Mouse (Mus musculus): ENCODE data around the gene Gng8. TPM values are rescaled to one million over a fixed set of nuclear protein-coding genes. Genes with fewer than 3 reads are reported as not detected.

Gng8 gene
- polyA plus RNA-seq, 1 experiment = 27.7 TPM

GRCm38 (mm10) chr7:16851636-16852035 is 40.0 kb upstream of the Gng8 start:
- 85% methylated on average over 4 of the region's 4 CpGs for WGBS
- Histone ChIP-seq H3K4me1 (ENCODE audit: control insufficient read depth, insufficient read depth, low read length) (peaks cover 3% of the 10 kb centered on the region; the same call in 1 of the 2 replicates), H3K4me3 (replicated peaks; ENCODE audit: extremely low read depth, low read depth, low read length) (no peak overlapping the region)
- TF ChIP-seq POLR2A (IDR thresholded peaks at IDR 0.05; ENCODE audit: borderline replicate concordance, extremely low read depth, low read depth, low read length) (no peak), CTCF (IDR thresholded peaks at IDR 0.05; ENCODE audit: insufficient read depth, low read length) (no peak)
- DNase-seq = no peak

GRCm38 (mm10) chr7:16853302-16853831 is 38.2 kb upstream of the Gng8 start:
- DNase-seq = no peak
- no peak for TF ChIP-seq POLR2A (IDR thresholded peaks at IDR 0.05; ENCODE audit: borderline replicate concordance, extremely low read depth, low read depth, low read length)
- no peak for TF ChIP-seq CTCF (IDR thresholded peaks at IDR 0.05; ENCODE audit: insufficient read depth, low read length)
- 54% methylated on average over 14 of the region's 14 CpGs for WGBS
- Histone ChIP-seq H3K4me1 (ENCODE audit: control insufficient read depth, insufficient read depth, low read length) (peaks cover 3% of the 10 kb centered on the region; the same call in 1 of the 2 replicates), H3K4me3 (replicated peaks; ENCODE audit: extremely low read depth, low read depth, low read length) (no peak overlapping the region)

GRCm38 (mm10) chr7:16858336-16858735 is 33.2 kb upstream of the Gng8 start:
- Histone ChIP-seq H3K4me1 (ENCODE audit: control insufficient read depth, insufficient read depth, low read length) (no peaks in the 10 kb centered on the region), H3K4me3 (replicated peaks; ENCODE audit: extremely low read depth, low read depth, low read length) (no peak overlapping the region)
- peak; percentile 56 for DNase-seq
- TF ChIP-seq CTCF (IDR thresholded peaks at IDR 0.05; ENCODE audit: insufficient read depth, low read length) (peak; percentile 67), POLR2A (IDR thresholded peaks at IDR 0.05; ENCODE audit: borderline replicate concordance, extremely low read depth, low read depth, low read length) (no peak)
- WGBS = 39% methylated on average over 17 of the region's 17 CpGs

GRCm38 (mm10) chr7:16859902-16860651 is 31.5 kb upstream of the Gng8 start:
- peak; percentile 56 for DNase-seq
- WGBS = 31% methylated on average over 5 of the region's 5 CpGs
- TF ChIP-seq CTCF (IDR thresholded peaks at IDR 0.05; ENCODE audit: insufficient read depth, low read length) (peak; percentile 36; the same call in 1 of the 2 replicates), POLR2A (IDR thresholded peaks at IDR 0.05; ENCODE audit: borderline replicate concordance, extremely low read depth, low read depth, low read length) (no peak)
- Histone ChIP-seq H3K4me3 (replicated peaks; ENCODE audit: extremely low read depth, low read depth, low read length) (no peak overlapping the region), H3K4me1 (ENCODE audit: control insufficient read depth, insufficient read depth, low read length) (no peaks in the 10 kb centered on the region)

GRCm38 (mm10) chr7:16867488-16867887 is 24.1 kb upstream of the Gng8 start:
- H3K4me3 ChIP-seq (replicated peaks; ENCODE audit: extremely low read depth, low read depth, low read length) = no peak overlapping the region
- no peak for DNase-seq
- H3K4me1 ChIP-seq (ENCODE audit: control insufficient read depth, insufficient read depth, low read length) = no peaks in the 10 kb centered on the region
- TF ChIP-seq CTCF (IDR thresholded peaks at IDR 0.05; ENCODE audit: insufficient read depth, low read length) (no peak), POLR2A (IDR thresholded peaks at IDR 0.05; ENCODE audit: borderline replicate concordance, extremely low read depth, low read depth, low read length) (no peak)
- WGBS = 63% methylated on average over 3 of the region's 3 CpGs

- H3K4me3 ChIP-seq (replicated peaks; ENCODE audit: extremely low read depth, low read depth, low read length) = no peak overlapping the region
- TF ChIP-seq POLR2A (IDR thresholded peaks at IDR 0.05; ENCODE audit: borderline replicate concordance, extremely low read depth, low read depth, low read length) (no peak), CTCF (IDR thresholded peaks at IDR 0.05; ENCODE audit: insufficient read depth, low read length) (no peak)
- 70% methylated on average over 16 of the region's 16 CpGs for WGBS
- H3K4me1 ChIP-seq (ENCODE audit: control insufficient read depth, insufficient read depth, low read length) = no peaks in the 10 kb centered on the region
- no peak for DNase-seq
Measured at GRCm38 (mm10) chr7:16869497-16869896, 22.1 kb upstream of the Gng8 start.

GRCm38 (mm10) chr7:16871600-16871999 is 20.0 kb upstream of the Gng8 start:
- no peak for TF ChIP-seq POLR2A (IDR thresholded peaks at IDR 0.05; ENCODE audit: borderline replicate concordance, extremely low read depth, low read depth, low read length)
- TF ChIP-seq CTCF (IDR thresholded peaks at IDR 0.05; ENCODE audit: insufficient read depth, low read length) = no peak
- Histone ChIP-seq H3K4me3 (replicated peaks; ENCODE audit: extremely low read depth, low read depth, low read length) (no peak overlapping the region), H3K4me1 (ENCODE audit: control insufficient read depth, insufficient read depth, low read length) (peaks cover 3% of the 10 kb centered on the region; the same call in 1 of the 2 replicates)
- 83% methylated on average over 10 of the region's 10 CpGs for WGBS
- no peak for DNase-seq

GRCm38 (mm10) chr7:16872478-16872877 is 19.1 kb upstream of the Gng8 start:
- no peak overlapping the region for H3K4me3 ChIP-seq (replicated peaks; ENCODE audit: extremely low read depth, low read depth, low read length)
- TF ChIP-seq CTCF (IDR thresholded peaks at IDR 0.05; ENCODE audit: insufficient read depth, low read length) (no peak), POLR2A (IDR thresholded peaks at IDR 0.05; ENCODE audit: borderline replicate concordance, extremely low read depth, low read depth, low read length) (no peak)
- WGBS = 87% methylated on average over 9 of the region's 9 CpGs
- peaks cover 3% of the 10 kb centered on the region; the same call in 1 of the 2 replicates for H3K4me1 ChIP-seq (ENCODE audit: control insufficient read depth, insufficient read depth, low read length)
- no peak for DNase-seq

- TF ChIP-seq POLR2A (IDR thresholded peaks at IDR 0.05; ENCODE audit: borderline replicate concordance, extremely low read depth, low read depth, low read length) (no peak), CTCF (IDR thresholded peaks at IDR 0.05; ENCODE audit: insufficient read depth, low read length) (no peak)
- DNase-seq = no peak
- H3K4me3 ChIP-seq (replicated peaks; ENCODE audit: extremely low read depth, low read depth, low read length) = no peak overlapping the region
- 91% methylated on average over 4 of the region's 4 CpGs for WGBS
- peaks cover 3% of the 10 kb centered on the region; the same call in 1 of the 2 replicates for H3K4me1 ChIP-seq (ENCODE audit: control insufficient read depth, insufficient read depth, low read length)
Measured at GRCm38 (mm10) chr7:16873392-16873791, 18.2 kb upstream of the Gng8 start.

- DNase-seq = peak; percentile 70
- 1% methylated on average over 17 of the region's 17 CpGs for WGBS
- H3K4me3 ChIP-seq (replicated peaks; ENCODE audit: extremely low read depth, low read depth, low read length) = no peak overlapping the region
- H3K4me1 ChIP-seq (ENCODE audit: control insufficient read depth, insufficient read depth, low read length) = peaks cover 3% of the 10 kb centered on the region; the same call in 1 of the 2 replicates
- TF ChIP-seq CTCF (IDR thresholded peaks at IDR 0.05; ENCODE audit: insufficient read depth, low read length) (peak; percentile 88), POLR2A (IDR thresholded peaks at IDR 0.05; ENCODE audit: borderline replicate concordance, extremely low read depth, low read depth, low read length) (no peak)
Measured at GRCm38 (mm10) chr7:16874190-16874589, 17.4 kb upstream of the Gng8 start.
